Mouse (Mus musculus): ENCODE measurements around the gene Bcam. TPM values are rescaled to one million over a fixed set of nuclear protein-coding genes. Genes with fewer than 3 reads are reported as not detected.

Bcam gene
- polyA plus RNA-seq, 1 experiment from 2014 or later, result 22.1 TPM

DNA sequence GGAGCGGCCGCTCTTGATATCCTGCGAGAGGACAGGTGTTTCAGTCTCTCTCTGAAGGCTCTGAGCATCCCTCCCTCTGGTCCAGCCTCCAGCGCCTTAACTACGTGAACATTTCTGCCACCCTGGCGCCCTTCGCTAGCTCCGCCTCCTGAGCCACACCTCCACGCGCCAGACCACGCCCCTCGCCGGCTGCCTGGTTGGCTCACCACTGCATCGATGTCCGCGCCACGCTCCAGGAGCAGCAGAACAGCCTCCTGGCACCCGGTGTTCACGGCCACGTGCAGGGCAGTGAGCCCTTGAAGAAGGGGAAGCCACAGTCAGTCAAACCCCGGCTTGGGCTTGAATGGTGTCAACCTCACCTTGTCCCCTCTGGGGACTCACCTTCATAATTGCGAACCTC lies 40.3 kb upstream of the Bcam start:
- Histone ChIP-seq H3K4me1 (replicated peaks; ENCODE audit: control insufficient read depth, insufficient read depth, low read length) (peaks cover 6% of the 10 kb centered on the region; the same call in 1 of the 2 replicates), H3K36me3 (ENCODE audit: control insufficient read depth, insufficient read depth, low read length) (no peaks in the 10 kb centered on the region), H3K4me3 (ENCODE audit: low read depth, low read length) (peak overlapping the region; percentile 4; the same call in 1 of the 2 replicates), H3K9ac (ENCODE audit: low read depth, low read length) (no peak overlapping the region), H3K27me3 (ENCODE audit: control insufficient read depth, insufficient read depth, low read length) (peaks cover 41% of the 10 kb centered on the region), H3K27ac (ENCODE audit: low read depth, low read length) (no peak overlapping the region), H3K4me2 (replicated peaks; ENCODE audit: low read depth, low read length) (peak overlapping the region; percentile 31), H3K9me3 (ENCODE audit: control insufficient read depth, low read length) (no peaks in the 10 kb centered on the region)
- ATAC-seq (ENCODE audit: low FRiP score) (peak; percentile 28; the same call in 1 of the 2 replicates), DNase-seq (ENCODE audit: low spot score) (peak; percentile 53)
- WGBS, result 2% methylated on average over 22 of the region's 22 CpGs

DNA sequence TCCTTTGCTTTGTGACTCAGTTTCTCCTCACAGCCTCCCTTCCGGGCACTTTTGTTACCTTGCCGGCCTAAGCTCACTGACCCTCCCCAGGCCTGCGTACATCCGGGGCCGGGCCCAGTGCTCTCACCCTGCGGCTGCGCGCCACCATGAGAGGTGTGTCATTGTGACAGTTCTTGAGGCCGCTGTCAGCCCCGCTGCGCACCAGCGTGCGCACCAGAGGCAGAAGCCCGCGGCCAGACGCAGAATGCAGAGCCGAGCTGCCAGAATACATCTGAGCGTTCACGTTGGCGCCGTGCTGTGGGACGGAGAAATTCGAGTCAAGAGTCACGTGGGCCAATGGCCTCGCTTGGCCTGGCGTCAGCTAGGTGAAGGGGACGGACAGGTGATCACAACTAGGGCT lies 38.6 kb upstream of the Bcam start:
- ATAC-seq (ENCODE audit: low FRiP score) (peak; percentile 62; the same call in 1 of the 2 replicates), DNase-seq (ENCODE audit: low spot score) (no peak)
- 2% methylated on average over 27 of the region's 27 CpGs for WGBS
- Histone ChIP-seq H3K4me1 (replicated peaks; ENCODE audit: control insufficient read depth, insufficient read depth, low read length) (peaks cover 6% of the 10 kb centered on the region; the same call in 1 of the 2 replicates), H3K27ac (ENCODE audit: low read depth, low read length) (no peak overlapping the region), H3K27me3 (ENCODE audit: control insufficient read depth, insufficient read depth, low read length) (peaks cover 39% of the 10 kb centered on the region), H3K9ac (ENCODE audit: low read depth, low read length) (0 out of 2 replicates have a peak overlapping the region, but pooled peaks have one; percentile 19), H3K4me2 (replicated peaks; ENCODE audit: low read depth, low read length) (peak overlapping the region; percentile 26), H3K36me3 (ENCODE audit: control insufficient read depth, insufficient read depth, low read length) (no peaks in the 10 kb centered on the region), H3K4me3 (ENCODE audit: low read depth, low read length) (peak overlapping the region; percentile 8; the same call in 1 of the 2 replicates), H3K9me3 (ENCODE audit: control insufficient read depth, low read length) (no peaks in the 10 kb centered on the region)

DNA sequence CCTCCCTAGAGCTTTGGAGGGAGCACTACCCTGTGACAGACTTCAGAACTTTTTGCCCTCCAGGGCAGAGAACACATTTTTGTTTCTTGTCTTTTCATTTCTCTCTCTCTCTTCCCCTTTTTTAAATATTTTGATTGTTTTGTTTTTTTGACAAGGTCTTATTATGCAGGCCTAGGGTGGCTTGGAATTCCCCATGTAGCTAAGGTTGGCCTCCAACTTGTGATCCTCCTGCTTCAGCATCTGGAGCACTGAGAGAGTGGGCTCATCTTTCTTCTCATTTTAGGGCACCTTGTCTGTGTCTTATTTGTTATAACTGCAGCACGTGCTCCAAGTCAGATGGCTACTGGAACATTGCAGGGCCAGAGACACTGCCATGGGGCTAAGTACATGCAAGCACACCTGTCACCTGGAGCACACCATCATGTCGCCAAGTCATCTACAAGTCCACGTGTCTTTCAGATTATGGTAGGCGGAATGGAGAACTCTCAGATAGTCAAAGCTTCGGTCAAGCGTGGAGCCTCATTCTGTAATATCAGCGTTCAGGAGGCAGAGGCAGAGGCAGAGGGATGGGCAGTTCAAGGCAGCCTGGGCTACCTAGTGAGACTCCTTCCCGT lies 35.6 kb upstream of the Bcam start:
- H3K4me2 ChIP-seq (replicated peaks; ENCODE audit: low read depth, low read length), result no peak overlapping the region
- H3K4me3 ChIP-seq (ENCODE audit: low read depth, low read length), result no peak overlapping the region
- ATAC-seq (ENCODE audit: low FRiP score), result no peak
- peaks cover 6% of the 10 kb centered on the region; the same call in 1 of the 2 replicates for H3K4me1 ChIP-seq (replicated peaks; ENCODE audit: control insufficient read depth, insufficient read depth, low read length)
- DNase-seq (ENCODE audit: low spot score), result no peak
- WGBS, result 86% methylated on average over 8 of the region's 8 CpGs
- H3K9ac ChIP-seq (ENCODE audit: low read depth, low read length), result no peak overlapping the region
- H3K27me3 ChIP-seq (ENCODE audit: control insufficient read depth, insufficient read depth, low read length), result peaks cover 31% of the 10 kb centered on the region
- H3K9me3 ChIP-seq (ENCODE audit: control insufficient read depth, low read length), result no peaks in the 10 kb centered on the region
- no peaks in the 10 kb centered on the region for H3K36me3 ChIP-seq (ENCODE audit: control insufficient read depth, insufficient read depth, low read length)
- no peak overlapping the region for H3K27ac ChIP-seq (ENCODE audit: low read depth, low read length)

DNA sequence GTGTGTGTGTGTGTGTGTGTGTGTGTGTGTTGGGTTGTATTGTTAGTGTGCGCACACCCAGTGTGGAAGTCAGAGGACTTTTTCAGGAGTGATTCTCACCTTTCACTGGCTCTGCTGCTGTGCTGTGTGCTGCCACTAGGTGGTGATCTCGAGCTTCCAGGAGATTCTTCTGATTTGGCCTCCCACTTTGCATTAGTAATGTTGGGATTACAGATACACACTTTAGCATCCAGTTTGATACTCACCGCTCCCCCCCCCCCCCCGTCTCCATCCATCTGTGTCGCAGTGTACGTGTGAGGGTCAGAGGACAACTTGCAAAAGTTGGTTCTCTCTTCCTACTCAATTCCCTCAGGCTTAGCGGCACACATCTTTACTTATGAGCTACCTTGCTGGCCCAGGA lies 32.2 kb upstream of the Bcam start:
- ATAC-seq (ENCODE audit: low FRiP score) (peak; percentile 40; the same call in 1 of the 2 replicates), DNase-seq (ENCODE audit: low spot score) (peak; percentile 84)
- Histone ChIP-seq H3K4me3 (ENCODE audit: low read depth, low read length) (no peak overlapping the region), H3K9me3 (ENCODE audit: control insufficient read depth, low read length) (no peaks in the 10 kb centered on the region), H3K4me1 (replicated peaks; ENCODE audit: control insufficient read depth, insufficient read depth, low read length) (no peaks in the 10 kb centered on the region), H3K36me3 (ENCODE audit: control insufficient read depth, insufficient read depth, low read length) (no peaks in the 10 kb centered on the region), H3K27ac (ENCODE audit: low read depth, low read length) (no peak overlapping the region), H3K27me3 (ENCODE audit: control insufficient read depth, insufficient read depth, low read length) (no peaks in the 10 kb centered on the region), H3K4me2 (replicated peaks; ENCODE audit: low read depth, low read length) (no peak overlapping the region), H3K9ac (ENCODE audit: low read depth, low read length) (no peak overlapping the region)
- 48% methylated on average over 3 of the region's 7 CpGs for WGBS

DNA sequence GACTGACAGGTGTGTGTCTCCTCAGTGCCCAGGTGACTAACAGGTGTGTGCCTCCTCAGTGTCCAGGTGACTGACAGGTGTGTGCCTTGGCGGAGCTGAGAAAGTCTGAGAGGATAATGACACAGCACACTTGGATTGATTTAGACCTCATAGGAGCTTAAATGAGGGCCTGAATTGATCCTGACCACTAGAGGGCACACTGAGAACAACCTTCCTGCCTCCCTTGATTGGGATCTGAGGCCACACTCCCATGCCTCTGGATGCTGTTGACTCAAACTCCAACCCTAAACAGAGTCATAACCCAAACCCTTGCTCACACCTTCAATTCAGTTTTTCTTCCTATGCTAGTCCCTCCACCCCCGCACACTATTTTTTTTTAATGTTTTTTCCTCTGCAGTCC lies 29.9 kb upstream of the Bcam start:
- no peak overlapping the region for H3K9ac ChIP-seq (ENCODE audit: low read depth, low read length)
- no peak overlapping the region for H3K4me3 ChIP-seq (ENCODE audit: low read depth, low read length)
- no peaks in the 10 kb centered on the region for H3K9me3 ChIP-seq (ENCODE audit: control insufficient read depth, low read length)
- no peak overlapping the region for H3K27ac ChIP-seq (ENCODE audit: low read depth, low read length)
- H3K27me3 ChIP-seq (ENCODE audit: control insufficient read depth, insufficient read depth, low read length), result peaks cover 15% of the 10 kb centered on the region
- H3K36me3 ChIP-seq (ENCODE audit: control insufficient read depth, insufficient read depth, low read length), result no peaks in the 10 kb centered on the region
- WGBS, result 34% methylated on average over 2 of the region's 2 CpGs
- no peak overlapping the region for H3K4me2 ChIP-seq (replicated peaks; ENCODE audit: low read depth, low read length)
- H3K4me1 ChIP-seq (replicated peaks; ENCODE audit: control insufficient read depth, insufficient read depth, low read length), result no peaks in the 10 kb centered on the region
- DNase-seq (ENCODE audit: low spot score), result peak; percentile 71
- no peak for ATAC-seq (ENCODE audit: low FRiP score)

DNA sequence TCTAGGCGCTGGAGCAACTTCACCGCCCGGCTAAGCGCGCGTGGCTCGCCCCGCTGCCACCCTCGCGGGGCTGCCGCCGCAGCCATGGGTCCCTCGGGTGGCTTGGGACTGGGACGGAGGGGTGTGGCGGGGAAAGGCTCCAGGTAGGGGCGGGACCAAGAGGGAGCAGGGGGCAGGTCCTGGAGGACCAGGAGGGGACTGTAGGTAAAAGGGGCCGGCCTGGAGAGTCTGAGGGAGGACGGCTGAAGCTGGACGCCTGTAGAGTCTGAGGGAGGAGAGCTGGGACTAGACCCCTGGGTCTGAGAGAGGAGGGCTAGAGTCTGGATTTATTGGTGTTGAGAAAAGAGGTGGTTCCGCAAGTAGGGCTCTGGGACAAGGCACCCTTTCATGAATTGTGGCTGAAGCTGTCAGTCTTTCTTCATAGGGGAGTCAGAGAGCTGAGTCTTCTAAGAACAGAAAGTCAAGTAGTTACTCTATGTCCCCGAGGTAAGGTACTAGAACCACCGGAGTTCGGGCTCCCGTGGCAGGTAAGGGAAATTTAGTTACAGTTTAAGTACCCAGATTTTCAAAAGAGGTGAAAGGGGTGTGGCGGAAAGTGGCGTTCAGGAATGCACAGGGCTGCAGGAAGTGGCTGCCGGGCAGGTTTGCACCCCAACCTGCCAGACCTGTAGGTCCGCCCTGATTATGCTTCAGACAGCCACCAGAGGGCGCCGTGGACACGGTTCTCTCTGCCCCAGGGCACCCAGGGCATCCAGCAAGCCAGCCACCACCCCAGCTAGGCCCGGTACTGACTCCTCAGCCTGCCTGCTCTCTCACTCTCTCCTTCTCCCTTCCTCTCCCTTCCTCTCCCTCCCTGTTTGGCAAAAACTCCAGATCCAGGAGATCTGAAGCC lies 26.1 kb upstream of the Bcam start, which contains the start of gene Cblc:
Gene Cblc, minus strand, starts transcription at position 113 of the 892 bp plus-strand sequence.
- H3K9ac ChIP-seq (ENCODE audit: low read depth, low read length), result no peak within 1 kb of the TSS
- H3K4me1 ChIP-seq (replicated peaks; ENCODE audit: control insufficient read depth, insufficient read depth, low read length), result no peaks in the 10 kb centered on the region
- no peaks in the 10 kb centered on the region for H3K9me3 ChIP-seq (ENCODE audit: control insufficient read depth, low read length)
- no peak within 1 kb of the TSS for H3K27ac ChIP-seq (ENCODE audit: low read depth, low read length)
- no peaks in the 10 kb centered on the region for H3K36me3 ChIP-seq (ENCODE audit: control insufficient read depth, insufficient read depth, low read length)
- no peak within 1 kb of the TSS for H3K4me3 ChIP-seq (ENCODE audit: low read depth, low read length)
- H3K27me3 ChIP-seq (ENCODE audit: control insufficient read depth, insufficient read depth, low read length), result peaks cover 18% of the 10 kb centered on the region
- H3K4me2 ChIP-seq (replicated peaks; ENCODE audit: low read depth, low read length), result no peak within 1 kb of the TSS
- DNase-seq (ENCODE audit: low spot score), result peak; percentile 72
- peak; percentile 49; the same call in 1 of the 2 replicates for ATAC-seq (ENCODE audit: low FRiP score)
- 5% methylated on average over 32 of the region's 32 CpGs for WGBS

DNA sequence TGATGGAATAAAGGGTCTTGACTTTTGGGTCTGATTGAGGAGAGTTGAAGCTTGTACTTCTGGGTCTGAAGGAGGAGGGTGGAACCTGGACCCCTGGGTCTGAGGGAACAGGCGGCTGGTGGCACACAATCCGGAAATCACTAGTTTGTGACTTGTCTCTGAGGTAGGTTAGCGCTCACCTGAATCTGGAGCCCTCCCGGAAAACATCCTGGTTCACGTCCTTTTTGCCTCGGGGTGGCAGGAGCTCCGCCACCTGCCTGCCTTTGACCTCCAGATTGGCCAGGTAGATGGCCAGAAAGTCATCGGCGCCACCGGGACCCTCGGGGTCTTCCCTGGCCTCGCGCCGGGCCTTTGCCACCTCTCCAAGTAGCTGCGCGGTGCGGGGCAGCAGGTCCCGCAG lies 25.4 kb upstream of the Bcam start:
- Histone ChIP-seq H3K27me3 (ENCODE audit: control insufficient read depth, insufficient read depth, low read length) (peaks cover 18% of the 10 kb centered on the region), H3K9ac (ENCODE audit: low read depth, low read length) (no peak overlapping the region), H3K27ac (ENCODE audit: low read depth, low read length) (no peak overlapping the region), H3K4me3 (ENCODE audit: low read depth, low read length) (no peak overlapping the region), H3K36me3 (ENCODE audit: control insufficient read depth, insufficient read depth, low read length) (no peaks in the 10 kb centered on the region), H3K4me1 (replicated peaks; ENCODE audit: control insufficient read depth, insufficient read depth, low read length) (no peaks in the 10 kb centered on the region), H3K9me3 (ENCODE audit: control insufficient read depth, low read length) (no peaks in the 10 kb centered on the region), H3K4me2 (replicated peaks; ENCODE audit: low read depth, low read length) (no peak overlapping the region)
- 6% methylated on average over 18 of the region's 18 CpGs for WGBS
- ATAC-seq (ENCODE audit: low FRiP score) (no peak), DNase-seq (ENCODE audit: low spot score) (no peak)

DNA sequence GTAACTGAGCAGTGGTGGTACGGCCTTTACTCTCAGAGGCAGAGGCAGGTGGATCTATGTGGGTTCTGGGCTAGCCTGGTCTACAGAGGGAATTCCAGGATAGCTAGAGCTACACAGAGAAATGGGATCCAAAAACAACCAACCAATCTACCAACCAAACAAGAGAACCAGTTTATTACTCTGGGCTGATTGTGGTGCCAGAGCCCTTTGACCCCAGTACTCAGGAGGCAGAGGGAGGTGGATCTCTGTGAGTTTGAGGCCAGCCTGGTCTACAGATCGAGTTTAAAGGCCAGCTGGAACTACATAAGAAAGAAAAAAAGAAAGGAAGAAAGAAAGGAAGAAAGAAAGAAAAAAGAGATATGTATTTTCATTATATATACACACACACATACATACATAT lies 24.4 kb upstream of the Bcam start:
- 65% methylated on average over 2 of the region's 2 CpGs for WGBS

More for the DNA sequence above, 24.4 kb upstream of the Bcam start:
- H3K27ac ChIP-seq (ENCODE audit: low read depth, low read length), result no peak overlapping the region
- DNase-seq (ENCODE audit: low spot score), result no peak
- H3K4me2 ChIP-seq (replicated peaks; ENCODE audit: low read depth, low read length), result no peak overlapping the region
- no peaks in the 10 kb centered on the region for H3K4me1 ChIP-seq (replicated peaks; ENCODE audit: control insufficient read depth, insufficient read depth, low read length)
- peaks cover 18% of the 10 kb centered on the region for H3K27me3 ChIP-seq (ENCODE audit: control insufficient read depth, insufficient read depth, low read length)
- H3K4me3 ChIP-seq (ENCODE audit: low read depth, low read length), result no peak overlapping the region
- H3K9me3 ChIP-seq (ENCODE audit: control insufficient read depth, low read length), result no peaks in the 10 kb centered on the region
- H3K9ac ChIP-seq (ENCODE audit: low read depth, low read length), result no peak overlapping the region
- ATAC-seq (ENCODE audit: low FRiP score), result no peak
- H3K36me3 ChIP-seq (ENCODE audit: control insufficient read depth, insufficient read depth, low read length), result no peaks in the 10 kb centered on the region
